Mouse (Mus musculus) testis, postnatal 14 days (tissue): ENCODE data around the gene Jchain.
"Not testable (repeated sequence)": the region's sequence is repeated elsewhere in the genome, so short reads cannot be mapped to it uniquely, and the experiment has no call there.

Source experiments
- DNase-seq: peaks from one replicate; pipeline ENCODE4 v3.0.0; 2021; ENCODE audit warnings: low spot score

Gene Jchain

GRCm38 (mm10) chr5:88527657-88528056, at the start of gene Jchain:
TSS of gene Jchain (minus strand) at chr5:88527891.
- no peak for DNase-seq

GRCm38 (mm10) chr5:88575506-88576338, 48.0 kb upstream of the Jchain start:
- DNase-seq = no peak

GRCm38 (mm10) chr5:88574829-88575228, 47.1 kb upstream of the Jchain start:
- DNase-seq = no peak

GRCm38 (mm10) chr5:88569541-88569940, 41.9 kb upstream of the Jchain start:
- DNase-seq = no peak

GRCm38 (mm10) chr5:88566034-88566841, 38.5 kb upstream of the Jchain start:
- DNase-seq = no peak

- DNase-seq = peak; percentile 71
Observed at GRCm38 (mm10) chr5:88565148-88566033, 37.7 kb upstream of the Jchain start.

- peak; percentile 86 for DNase-seq
Observed at GRCm38 (mm10) chr5:88564501-88565147, 36.9 kb upstream of the Jchain start, which contains the start of gene Rufy3. TSS of gene Rufy3 (plus strand) at chr5:88565040.

- no peak for DNase-seq
Observed at GRCm38 (mm10) chr5:88562863-88563780, 35.4 kb upstream of the Jchain start.

GRCm38 (mm10) chr5:88561080-88561814, 33.6 kb upstream of the Jchain start:
- no peak for DNase-seq

- no peak for DNase-seq
Observed at GRCm38 (mm10) chr5:88558991-88559390, 31.3 kb upstream of the Jchain start.

GRCm38 (mm10) chr5:88554086-88554886, 26.6 kb upstream of the Jchain start, which contains the start of gene Utp3:
TSS of gene Utp3 (plus strand) at chr5:88554462.
- peak; percentile 93 for DNase-seq

GRCm38 (mm10) chr5:88553271-88554085, 25.8 kb upstream of the Jchain start:
- no peak for DNase-seq

GRCm38 (mm10) chr5:88545536-88545935, 17.8 kb upstream of the Jchain start:
- no peak for DNase-seq

- not testable (repeated sequence) for DNase-seq
Observed at GRCm38 (mm10) chr5:88544411-88544810, 16.7 kb upstream of the Jchain start.

- no peak for DNase-seq
Observed at GRCm38 (mm10) chr5:88542651-88543282, 15.1 kb upstream of the Jchain start.

GRCm38 (mm10) chr5:88540845-88541244, 13.2 kb upstream of the Jchain start:
- no peak for DNase-seq

- no peak for DNase-seq
Observed at GRCm38 (mm10) chr5:88534697-88535096, 7.0 kb upstream of the Jchain start.
